Mouse (Mus musculus): Measurements from ENCODE around the gene Lims1.

The Lims1 gene

GRCm38 (mm10) chr10:58446384-58447279, 123.4 kb downstream of the Lims1 start, which contains the start of gene Ranbp2:
Gene Ranbp2, plus strand, starts transcription at chr10:58446920.
- DNase-seq (ENCODE audit: low spot score): peak; percentile 97

GRCm38 (mm10) chr10:58447280-58447781, 124.1 kb downstream of the Lims1 start:
- DNase-seq (ENCODE audit: low spot score): no peak

- DNase-seq (ENCODE audit: low spot score): no peak
These were observed 128.3 kb downstream of the Lims1 start for GRCm38 (mm10) chr10:58451575-58451974.

GRCm38 (mm10) chr10:58452185-58452584, 128.9 kb downstream of the Lims1 start:
- no peak for DNase-seq (ENCODE audit: low spot score)

GRCm38 (mm10) chr10:58459896-58460295, 136.6 kb downstream of the Lims1 start:
- no peak for DNase-seq (ENCODE audit: low spot score)

All from ovary, adult 18-20 months (tissue).